Mouse (Mus musculus): ENCODE data around the gene Grasp. TPM values are rescaled to one million over a fixed set of nuclear protein-coding genes. Genes with fewer than 3 reads are reported as not detected.

Gene Grasp
- total and polyA plus RNA-seq, 3 experiments: 2.3 to 6.7 (median 2.4) TPM

GRCm38 (mm10) chr15:101196961-101197360, 27.0 kb upstream of the Grasp start:
- DNase-seq (ENCODE audit: extremely low read depth): no peak
- H3K4me3 ChIP-seq (replicated peaks in 1 of 3; ENCODE audit: low read depth in 2 of 3, low read length in 2 of 3, poor library complexity in 1 of 3): no peak overlapping the region
- H3K27me3 ChIP-seq (replicated peaks): no peaks in the 10 kb centered on the region
- H3K36me3 ChIP-seq (replicated peaks in 1 of 2; ENCODE audit: control insufficient read depth in 1 of 2, insufficient read depth in 1 of 2, low read length in 1 of 2): peaks cover 35 to 46% of the 10 kb centered on the region in 2 experiments
- peaks cover 7% of the 10 kb centered on the region for H3K9me3 ChIP-seq (replicated peaks; ENCODE audit: low read length)
- no peak overlapping the region for H3K27ac ChIP-seq (ENCODE audit: insufficient read depth, low read depth)
- H3K4me1 ChIP-seq (ENCODE audit: control insufficient read depth in 1 of 2, insufficient read depth in 2 of 2): peaks cover 17 to 33% of the 10 kb centered on the region in 2 experiments
- in situ Hi-C loops (cut with MboI; ENCODE audit: low pct_ligation_motif_present, low pct_unique_long_range_greater_than_20kb, low sequenced_read_pairs) (no loop called here), dilution Hi-C loops (cut with MboI; ENCODE audit: extremely low pct_ligation_motif_present, extremely low pct_unique_long_range_greater_than_20kb, low sequenced_read_pairs) (no loop called here)
- no peak overlapping the region for H3K4me2 ChIP-seq (ENCODE audit: insufficient read depth, low read depth, poor library complexity, severe bottlenecking)
- no peak for TF ChIP-seq PAX5 (IDR thresholded peaks at IDR 0.05; ENCODE audit: low read length)
- H3K79me2 ChIP-seq (replicated peaks; ENCODE audit: control insufficient read depth, extremely low read depth, insufficient read depth, poor library complexity, severe bottlenecking): no peaks in the 10 kb centered on the region
- H3K9ac ChIP-seq (ENCODE audit: insufficient read depth, low read depth): no peak overlapping the region

DNA sequence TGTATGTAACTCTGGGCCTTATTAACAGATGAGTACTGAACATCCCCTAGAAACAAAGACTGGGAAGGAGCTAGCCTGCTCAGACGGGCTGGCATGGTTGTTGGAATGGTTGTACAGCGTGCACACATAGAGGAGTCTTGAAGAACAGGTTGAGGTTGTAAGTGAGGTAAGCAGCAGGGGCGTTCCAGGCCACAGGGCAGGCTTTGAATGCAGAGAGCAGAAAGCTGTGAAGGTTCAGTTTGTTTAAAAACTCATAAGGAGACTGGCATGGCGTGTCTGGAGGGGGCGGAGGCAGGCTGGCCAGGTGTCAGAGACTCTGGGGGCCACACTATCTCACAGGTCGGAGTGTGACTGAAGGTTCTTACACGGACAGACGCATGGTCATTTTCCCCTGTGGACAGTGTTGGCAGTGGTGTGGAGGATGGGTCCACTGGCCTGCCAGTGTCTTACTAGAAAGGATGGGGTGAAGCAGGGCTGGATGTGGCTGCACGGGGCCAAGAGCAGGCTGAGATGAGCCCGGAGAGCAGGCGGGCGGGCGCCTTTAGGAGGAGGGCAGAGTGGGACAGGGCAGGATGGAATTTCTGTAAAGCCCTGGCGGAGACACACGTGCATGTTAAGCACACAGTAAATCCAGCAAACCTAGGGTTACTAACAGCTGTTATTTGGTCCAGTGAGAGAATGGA, 26.4 kb upstream of the Grasp start:
- H3K4me3 ChIP-seq (replicated peaks in 1 of 3; ENCODE audit: low read depth in 2 of 3, low read length in 2 of 3, poor library complexity in 1 of 3): no peak overlapping the region
- H3K9me3 ChIP-seq (replicated peaks; ENCODE audit: low read length): peaks cover 7% of the 10 kb centered on the region
- H3K9ac ChIP-seq (ENCODE audit: insufficient read depth, low read depth): no peak overlapping the region
- in situ Hi-C loops (cut with MboI; ENCODE audit: low pct_ligation_motif_present, low pct_unique_long_range_greater_than_20kb, low sequenced_read_pairs): no loop called here
- no peak overlapping the region for H3K27ac ChIP-seq (ENCODE audit: insufficient read depth, low read depth)
- no peaks in the 10 kb centered on the region for H3K27me3 ChIP-seq (replicated peaks)
- H3K4me2 ChIP-seq (ENCODE audit: insufficient read depth, low read depth, poor library complexity, severe bottlenecking): no peak overlapping the region
- H3K79me2 ChIP-seq (replicated peaks; ENCODE audit: control insufficient read depth, extremely low read depth, insufficient read depth, poor library complexity, severe bottlenecking): no peaks in the 10 kb centered on the region
- H3K4me1 ChIP-seq (ENCODE audit: control insufficient read depth in 1 of 2, insufficient read depth in 2 of 2): peaks cover 15 to 30% of the 10 kb centered on the region in 2 experiments
- DNase-seq (ENCODE audit: extremely low read depth): no peak
- TF ChIP-seq ZNF384 (IDR thresholded peaks at IDR 0.05; ENCODE audit: low read depth, low read length): no peak
- TF ChIP-seq RAD21 (IDR thresholded peaks at IDR 0.05; ENCODE audit: low read depth, low read length): no peak
- TF ChIP-seq USF2 (conservative IDR thresholded peaks at IDR 0.05; ENCODE audit: low read depth, low read length): no peak
- TF ChIP-seq MAX (IDR thresholded peaks at IDR 0.05; ENCODE audit: low read length): no peak
- TF ChIP-seq BHLHE40 (IDR thresholded peaks at IDR 0.05; ENCODE audit: low read depth, low read length): no peak
- dilution Hi-C loops (cut with MboI; ENCODE audit: extremely low pct_ligation_motif_present, extremely low pct_unique_long_range_greater_than_20kb, low sequenced_read_pairs): no loop called here
- H3K36me3 ChIP-seq (replicated peaks in 1 of 2; ENCODE audit: control insufficient read depth in 1 of 2, insufficient read depth in 1 of 2, low read length in 1 of 2): peaks cover 40 to 52% of the 10 kb centered on the region in 2 experiments

DNA sequence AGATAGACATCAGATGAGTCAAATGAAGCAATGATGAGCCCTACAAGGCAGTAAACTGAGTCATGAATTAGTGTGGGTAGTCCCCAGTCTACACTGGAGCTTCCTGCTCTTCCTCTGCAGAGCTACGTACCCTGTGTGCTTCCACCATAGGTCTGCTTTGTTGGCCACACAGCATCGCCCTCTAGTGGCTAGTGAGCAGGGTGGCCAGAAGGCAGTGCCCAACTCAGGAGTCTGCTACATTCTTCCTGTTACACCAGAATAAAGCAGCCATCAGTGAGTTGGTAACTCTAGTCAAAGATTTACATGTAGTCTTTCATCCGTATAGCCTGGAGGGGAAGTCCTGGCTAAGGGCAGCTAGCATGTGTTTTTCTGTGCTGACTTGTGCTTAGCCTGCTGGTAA, 25.8 kb upstream of the Grasp start:
- Histone ChIP-seq H3K4me2 (ENCODE audit: insufficient read depth, low read depth, poor library complexity, severe bottlenecking) (no peak overlapping the region), H3K9ac (ENCODE audit: insufficient read depth, low read depth) (no peak overlapping the region), H3K4me3 (replicated peaks in 1 of 3; ENCODE audit: low read depth in 2 of 3, low read length in 2 of 3, poor library complexity in 1 of 3) (no peak overlapping the region), H3K36me3 (replicated peaks in 1 of 2; ENCODE audit: control insufficient read depth in 1 of 2, insufficient read depth in 1 of 2, low read length in 1 of 2) (peaks cover 40 to 58% of the 10 kb centered on the region in 2 experiments), H3K9me3 (replicated peaks; ENCODE audit: low read length) (peaks cover 7% of the 10 kb centered on the region), H3K79me2 (replicated peaks; ENCODE audit: control insufficient read depth, extremely low read depth, insufficient read depth, poor library complexity, severe bottlenecking) (no peaks in the 10 kb centered on the region), H3K4me1 (ENCODE audit: control insufficient read depth in 1 of 2, insufficient read depth in 2 of 2) (peaks cover 15 to 30% of the 10 kb centered on the region in 2 experiments), H3K27ac (ENCODE audit: insufficient read depth, low read depth) (no peak overlapping the region), H3K27me3 (replicated peaks) (no peaks in the 10 kb centered on the region)
- peak; percentile 96 for DNase-seq (ENCODE audit: extremely low read depth)
- dilution Hi-C loops (cut with MboI; ENCODE audit: extremely low pct_ligation_motif_present, extremely low pct_unique_long_range_greater_than_20kb, low sequenced_read_pairs): no loop called here
- in situ Hi-C loops (cut with MboI; ENCODE audit: low pct_ligation_motif_present, low pct_unique_long_range_greater_than_20kb, low sequenced_read_pairs): no loop called here
- TF ChIP-seq UBTF (IDR thresholded peaks at IDR 0.05; ENCODE audit: low read depth, low read length) (no peak), MXI1 (IDR thresholded peaks at IDR 0.05; ENCODE audit: low read depth, low read length) (no peak), CHD2 (IDR thresholded peaks at IDR 0.05; ENCODE audit: low read length) (no peak), USF2 (conservative IDR thresholded peaks at IDR 0.05; ENCODE audit: low read depth, low read length) (no peak), RCOR1 (conservative IDR thresholded peaks at IDR 0.05; ENCODE audit: low read depth, low read length) (no peak), TBP (conservative IDR thresholded peaks at IDR 0.05; ENCODE audit: low read depth, low read length) (no peak), ZNF384 (IDR thresholded peaks at IDR 0.05; ENCODE audit: low read depth, low read length) (no peak), POLR2AphosphoS2 (IDR thresholded peaks at IDR 0.05; ENCODE audit: low read depth, low read length) (no peak), GABPA (IDR thresholded peaks at IDR 0.05; ENCODE audit: insufficient replicate concordance, low read depth, low read length) (no peak), ZMIZ1 (IDR thresholded peaks at IDR 0.05; ENCODE audit: low read depth, low read length) (no peak), KAT2A (IDR thresholded peaks at IDR 0.05; ENCODE audit: insufficient replicate concordance, low read length) (no peak), ZKSCAN1 (IDR thresholded peaks at IDR 0.05; ENCODE audit: borderline replicate concordance, low read depth, low read length) (no peak), TCF12 (IDR thresholded peaks at IDR 0.05; ENCODE audit: low read depth, low read length) (no peak; the same call in 1 of the 2 replicates), USF1 (IDR thresholded peaks at IDR 0.05; ENCODE audit: low read depth, low read length) (no peak), POLR2A (IDR thresholded peaks at IDR 0.05; ENCODE audit: low read depth, low read length) (no peak), MAZ (IDR thresholded peaks at IDR 0.05; ENCODE audit: low read depth, low read length) (no peak), ZC3H11A (IDR thresholded peaks at IDR 0.05; ENCODE audit: low read depth, low read length) (peak; percentile 52), CTCF (conservative IDR thresholded peaks at IDR 0.05 in 1 of 2, IDR thresholded peaks at IDR 0.05 in 1 of 2; ENCODE audit: low read depth in 2 of 2, low read length in 2 of 2) (peak; percentile 93 to 98), IRF4 (IDR thresholded peaks at IDR 0.05; ENCODE audit: low read depth, low read length) (peak; percentile 41; the same call in 1 of the 2 replicates), PAX5 (IDR thresholded peaks at IDR 0.05; ENCODE audit: low read length) (no peak), SIN3A (IDR thresholded peaks at IDR 0.05; ENCODE audit: low read length) (no peak), NRF1 (IDR thresholded peaks at IDR 0.05; ENCODE audit: low read depth, low read length) (no peak), JUND (conservative IDR thresholded peaks at IDR 0.05; ENCODE audit: low read depth, low read length) (no peak; the same call in 1 of the 2 replicates)
